Comparison of ENCODE assay signal across 8 mouse cellular contexts in the genomic region with DNA sequence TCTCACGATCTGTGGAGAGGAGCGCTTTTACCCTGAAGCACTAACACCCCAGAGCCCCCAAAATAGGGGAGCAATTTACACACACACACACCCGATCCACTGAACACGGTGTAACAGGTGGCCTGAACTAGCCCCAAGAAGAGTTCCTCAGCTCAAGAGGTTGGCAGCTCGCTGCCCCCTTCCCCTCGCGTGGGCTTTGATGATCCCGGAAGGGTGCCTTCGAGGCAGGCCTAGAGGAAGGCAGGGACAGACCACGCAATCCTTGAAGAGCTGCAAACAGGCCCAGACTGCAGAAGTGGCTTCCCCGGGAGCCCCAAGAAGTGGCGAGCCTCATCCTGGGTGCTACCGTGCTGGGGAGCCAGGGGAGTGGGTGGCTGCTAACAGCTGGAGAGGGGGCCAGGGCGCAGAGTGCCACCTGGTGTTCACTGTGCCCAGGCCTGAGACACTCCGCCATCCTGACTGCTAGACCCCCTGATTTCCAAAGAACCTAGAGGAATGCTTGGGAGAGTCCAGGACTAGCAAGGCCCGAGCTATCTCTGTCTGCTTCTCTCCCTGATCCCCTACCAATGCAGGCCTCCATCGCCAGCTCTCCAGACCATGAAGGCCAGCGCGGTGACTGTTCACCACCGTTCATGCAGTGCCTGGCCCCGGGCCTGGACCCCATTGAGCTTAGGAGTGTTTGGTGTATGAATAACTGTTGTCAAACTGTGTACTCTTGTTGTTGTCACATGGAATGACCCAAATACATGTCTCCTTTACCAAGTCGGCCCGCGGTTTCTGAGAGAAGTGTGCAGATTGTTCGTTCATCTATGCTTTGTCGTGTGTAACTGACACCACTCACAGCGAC. TPM values are rescaled to one million over a fixed set of nuclear protein-coding genes. Genes with fewer than 3 reads are reported as not detected.
A peak's percentile ranks its signal among the peaks of the same experiment; 100 is the strongest.
DNase-seq lines count a peak whose midpoint lies in the region; ATAC-seq and TF ChIP-seq lines count a peak whose summit lies in the region.

No protein-coding gene starts in this region.

- no peak overlapping the region for H3K27ac ChIP-seq in kidney, postnatal 0 days
- no peak overlapping the region for H3K27ac ChIP-seq in kidney, adult 2 months (ENCODE audit: insufficient read depth, low read depth, low read length)
- no peak overlapping the region for H3K27ac ChIP-seq in embryonic facial prominence, embryonic 12.5 days
- no peak overlapping the region for H3K27ac ChIP-seq in hindbrain, embryonic 15.5 days (replicated peaks)
- 0 out of 2 replicates have a peak overlapping the region, but pooled peaks have one; percentile 0 for H3K27ac ChIP-seq in olfactory bulb, adult 2 months (ENCODE audit: insufficient read depth, low read depth, low read length)

- H3K9ac ChIP-seq in kidney, postnatal 0 days (ENCODE audit: low read depth, low read length) = no peak overlapping the region
- H3K9ac ChIP-seq in embryonic facial prominence, embryonic 12.5 days = peak overlapping the region; percentile 65; the same call in 1 of the 2 replicates
- H3K9ac ChIP-seq in hindbrain, embryonic 15.5 days = no peak overlapping the region

- ATAC-seq in kidney, postnatal 0 days (replicated peaks; ENCODE audit: low FRiP score, low read depth) = no peak
- no peak for ATAC-seq in embryonic facial prominence, embryonic 12.5 days (ENCODE audit: insufficient number of reproducible peaks, insufficient read depth, low FRiP score, low TSS enrichment)
- no peak for ATAC-seq in hindbrain, embryonic 15.5 days (ENCODE audit: low FRiP score, low read depth)
- no peak for ATAC-seq in granulocyte monocyte progenitor cell, adult 5-6 weeks (replicated peaks; ENCODE audit: poor library complexity, severe bottlenecking)

- TF ChIP-seq POLR2A in kidney, adult 2 months (IDR thresholded peaks at IDR 0.05; ENCODE audit: low read depth, low read length) = no peak
- TF ChIP-seq POLR2A in olfactory bulb, adult 2 months (IDR thresholded peaks at IDR 0.05; ENCODE audit: insufficient read depth, low read depth, low read length) = no peak

- DNase-seq in kidney, postnatal 0 days (ENCODE audit: low spot score) = peak; percentile 41
- no peak for DNase-seq in kidney, adult 2 months
- no peak for DNase-seq in adipocyte (ENCODE audit: low spot score)
- no peak for DNase-seq in spleen, adult 12 weeks (ENCODE audit: low spot score)

- H3K4me1 ChIP-seq in kidney, postnatal 0 days (replicated peaks; ENCODE audit: insufficient read depth, low read length) = peaks cover 10% of the 10 kb centered on the region; the same call in 1 of the 2 replicates
- H3K4me1 ChIP-seq in kidney, adult 2 months (ENCODE audit: control insufficient read depth, insufficient read depth, low read length) = no peaks in the 10 kb centered on the region
- H3K4me1 ChIP-seq in embryonic facial prominence, embryonic 12.5 days = peaks cover 19% of the 10 kb centered on the region
- H3K4me1 ChIP-seq in hindbrain, embryonic 15.5 days (replicated peaks) = peaks cover 57% of the 10 kb centered on the region
- H3K4me1 ChIP-seq in olfactory bulb, adult 2 months (ENCODE audit: control insufficient read depth, insufficient read depth, low read length) = peaks cover 56% of the 10 kb centered on the region

- H3K27me3 ChIP-seq in kidney, postnatal 0 days (ENCODE audit: insufficient read depth, low read length) = peaks cover 64% of the 10 kb centered on the region
- H3K27me3 ChIP-seq in kidney, adult 2 months (replicated peaks; ENCODE audit: control insufficient read depth, insufficient read depth, low read length) = peaks cover 5% of the 10 kb centered on the region
- peaks cover 85% of the 10 kb centered on the region for H3K27me3 ChIP-seq in embryonic facial prominence, embryonic 12.5 days
- H3K27me3 ChIP-seq in hindbrain, embryonic 15.5 days = peaks cover 16% of the 10 kb centered on the region; the same call in 1 of the 2 replicates

- TF ChIP-seq CTCF in kidney, postnatal 0 days (IDR thresholded peaks at IDR 0.05; ENCODE audit: low read depth) = peak; percentile 64
- TF ChIP-seq CTCF in kidney, adult 2 months (conservative IDR thresholded peaks at IDR 0.05; ENCODE audit: insufficient read depth, insufficient read length, low read depth, low read length) = no peak
- peak; percentile 24; the same call in 1 of the 2 replicates for TF ChIP-seq CTCF in olfactory bulb, adult 2 months (IDR thresholded peaks at IDR 0.05; ENCODE audit: insufficient read depth, low read depth, low read length)

- WGBS in kidney, postnatal 0 days = 32% methylated on average over 27 of the region's 27 CpGs
- WGBS in kidney, adult 2 months = 38% methylated on average over 27 of the region's 27 CpGs
- WGBS in embryonic facial prominence, embryonic 12.5 days = 31% methylated on average over 27 of the region's 27 CpGs
- WGBS in hindbrain, embryonic 15.5 days = 36% methylated on average over 27 of the region's 27 CpGs
- WGBS in olfactory bulb, adult 2 months = 38% methylated on average over 27 of the region's 27 CpGs

- no peaks in the 10 kb centered on the region for H3K9me3 ChIP-seq in kidney, postnatal 0 days (replicated peaks; ENCODE audit: low read length)
- no peaks in the 10 kb centered on the region for H3K9me3 ChIP-seq in embryonic facial prominence, embryonic 12.5 days
- H3K9me3 ChIP-seq in hindbrain, embryonic 15.5 days = no peaks in the 10 kb centered on the region

- peak overlapping the region; percentile 98 for H3K4me2 ChIP-seq in kidney, postnatal 0 days (ENCODE audit: low read length)
- peak overlapping the region; percentile 100; the same call in 1 of the 2 replicates for H3K4me2 ChIP-seq in embryonic facial prominence, embryonic 12.5 days (replicated peaks)
- H3K4me2 ChIP-seq in hindbrain, embryonic 15.5 days = peak overlapping the region; percentile 93

- H3K4me3 ChIP-seq in kidney, postnatal 0 days (replicated peaks; ENCODE audit: low read depth, low read length) = no peak overlapping the region
- no peak overlapping the region for H3K4me3 ChIP-seq in kidney, adult 2 months (ENCODE audit: insufficient read depth, low read depth, low read length)
- H3K4me3 ChIP-seq in embryonic facial prominence, embryonic 12.5 days = peak overlapping the region; percentile 56
- peak overlapping the region; percentile 61 for H3K4me3 ChIP-seq in hindbrain, embryonic 15.5 days
- H3K4me3 ChIP-seq in olfactory bulb, adult 2 months (ENCODE audit: insufficient read depth, low read depth, low read length) = peak overlapping the region; percentile 68

- H3K36me3 ChIP-seq in kidney, postnatal 0 days (ENCODE audit: insufficient read depth, low read length) = no peaks in the 10 kb centered on the region
- H3K36me3 ChIP-seq in kidney, adult 2 months (ENCODE audit: control insufficient read depth, insufficient read depth, low read length) = no peaks in the 10 kb centered on the region
- H3K36me3 ChIP-seq in embryonic facial prominence, embryonic 12.5 days = no peaks in the 10 kb centered on the region
- H3K36me3 ChIP-seq in hindbrain, embryonic 15.5 days = no peaks in the 10 kb centered on the region

RNA-seq across cellular contexts. Expression of a gene that starts 7.1 kb away (rescaled TPM):
- polyA plus RNA-seq in kidney, postnatal 0 days (2015; fragmentation: Nextera tagmentation; extraction: Ambion mirVana) = 1.1 and 1.3 TPM in 2 replicates
- polyA plus RNA-seq in kidney, adult 2 months (2012; rRNA removed) = 0.02 and 0.03 TPM in 2 replicates
- 0.68 and 0.73 TPM in 2 replicates for polyA plus RNA-seq in embryonic facial prominence, embryonic 12.5 days (2016; fragmentation: Nextera tagmentation; extraction: Ambion mirVana)
- polyA plus RNA-seq in hindbrain, embryonic 15.5 days (2015; fragmentation: Nextera tagmentation; extraction: Ambion mirVana) = 8.7 TPM in 2 replicates
- not detected in 2 replicates for polyA plus RNA-seq in olfactory bulb, adult 2 months (2012; ENCODE audit: insufficient read depth, insufficient read length, low replicate concordance, missing spikeins)
- not detected in 2 replicates for total RNA-seq in granulocyte monocyte progenitor cell, adult 5-6 weeks (2014; fragmentation: Nextera tagmentation)
- total RNA-seq in granulocyte monocyte progenitor cell, adult 5-6 weeks (2017) = not detected in 2 replicates

RNA-seq across cellular contexts. Expression of a gene that starts 42.2 kb away (rescaled TPM):
- 131 and 136 TPM in 2 replicates for polyA plus RNA-seq in kidney, postnatal 0 days (2015; fragmentation: Nextera tagmentation; extraction: Ambion mirVana)
- polyA plus RNA-seq in kidney, adult 2 months (2012; rRNA removed) = 37.4 and 38.9 TPM in 2 replicates
- 236 and 247 TPM in 2 replicates for polyA plus RNA-seq in embryonic facial prominence, embryonic 12.5 days (2016; fragmentation: Nextera tagmentation; extraction: Ambion mirVana)
- 134 and 149 TPM in 2 replicates for polyA plus RNA-seq in hindbrain, embryonic 15.5 days (2015; fragmentation: Nextera tagmentation; extraction: Ambion mirVana)
- polyA plus RNA-seq in olfactory bulb, adult 2 months (2012; ENCODE audit: insufficient read depth, insufficient read length, low replicate concordance, missing spikeins) = not detected in 2 replicates
- 541 and 637 TPM in 2 replicates for total RNA-seq in granulocyte monocyte progenitor cell, adult 5-6 weeks (2014; fragmentation: Nextera tagmentation)
- 232 and 267 TPM in 2 replicates for total RNA-seq in granulocyte monocyte progenitor cell, adult 5-6 weeks (2017)

RNA-seq across cellular contexts. Expression of a gene that starts 51.4 kb away (rescaled TPM):
- polyA plus RNA-seq in kidney, postnatal 0 days (2015; fragmentation: Nextera tagmentation; extraction: Ambion mirVana) = 34.5 and 35.6 TPM in 2 replicates
- 41.7 and 55.7 TPM in 2 replicates for polyA plus RNA-seq in kidney, adult 2 months (2012; rRNA removed)
- 18.2 and 20.3 TPM in 2 replicates for polyA plus RNA-seq in embryonic facial prominence, embryonic 12.5 days (2016; fragmentation: Nextera tagmentation; extraction: Ambion mirVana)
- 67.4 and 71.9 TPM in 2 replicates for polyA plus RNA-seq in hindbrain, embryonic 15.5 days (2015; fragmentation: Nextera tagmentation; extraction: Ambion mirVana)
- not detected in 2 replicates for polyA plus RNA-seq in olfactory bulb, adult 2 months (2012; ENCODE audit: insufficient read depth, insufficient read length, low replicate concordance, missing spikeins)
- 59.2 and 65.2 TPM in 2 replicates for total RNA-seq in granulocyte monocyte progenitor cell, adult 5-6 weeks (2014; fragmentation: Nextera tagmentation)
- 34.8 and 42.3 TPM in 2 replicates for total RNA-seq in granulocyte monocyte progenitor cell, adult 5-6 weeks (2017)

Comparison
In these comparisons a context has a peak if more than half of its experiments do, and no peak if none do; other contexts are left out.
1. H3K4me3 ChIP-seq: peak in embryonic facial prominence, embryonic 12.5 days (single experiment), hindbrain, embryonic 15.5 days (single experiment) and olfactory bulb, adult 2 months (single experiment); none in kidney, postnatal 0 days (single experiment) and kidney, adult 2 months (single experiment).
2. RNA of a gene that starts 51.4 kb away (polyA plus RNA-seq): 67.4 to 71.9 TPM in hindbrain, embryonic 15.5 days, 41.7 to 55.7 TPM in kidney, adult 2 months, 34.5 to 35.6 TPM in kidney, postnatal 0 days and 18.2 to 20.3 TPM in embryonic facial prominence, embryonic 12.5 days; not detected in olfactory bulb, adult 2 months; every median in the first group is over 10 times any median in the second.
3. Peak in every context shown above with its lines, with median percentiles within 50 percentile points of each other: H3K4me2 ChIP-seq.